Mouse (Mus musculus) small intestine, adult 2 months (tissue): ENCODE measurements around the gene Sec16b.

Experiments
- CTCF ChIP-seq: fragments of 200-500 bp; IDR thresholded peaks from 2 replicates; pipeline ENCODE4 v1.5.1; 2012; ENCODE audit warnings: low read depth, mild to moderate bottlenecking, control low read depth, inconsistent platforms, low read length, moderate library complexity, mixed read lengths; ENCODE audit not compliant: insufficient replicate concordance, insufficient read length; ENCODE audit errors: extremely low read depth
- POLR2A ChIP-seq: fragments of 200-500 bp; IDR thresholded peaks from 2 replicates; pipeline ENCODE4 v1.6.1; 2012; ENCODE audit warnings: low read depth, mild to moderate bottlenecking, control low read depth, inconsistent platforms, low read length, moderate library complexity

DNA sequence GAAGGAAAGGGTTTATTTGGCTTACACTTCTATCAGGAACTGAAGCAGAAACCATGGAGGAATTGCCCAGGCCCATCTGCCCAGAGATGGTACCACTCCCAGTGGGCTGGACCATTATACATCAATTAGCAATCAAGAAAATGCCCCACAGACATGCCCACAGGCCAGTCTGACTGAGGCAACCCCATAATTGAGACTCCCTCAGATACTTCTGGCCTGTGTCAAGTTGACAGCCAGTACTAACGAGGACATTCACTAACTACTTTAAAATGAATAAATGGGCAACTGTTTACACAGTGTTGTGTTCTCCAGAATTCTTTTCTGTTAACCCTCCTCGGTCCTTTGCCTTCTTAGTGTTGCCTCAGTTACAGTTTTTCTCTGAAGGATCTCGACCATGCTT, 44.2 kb upstream of the Sec16b start:
- TF ChIP-seq CTCF (no peak), POLR2A (no peak)
